In genomic region chr7:3645488-3646025, GRCm38 (mm10) we compare ENCODE assay signal across 8 mouse cellular contexts. TPM values are rescaled to one million over a fixed set of nuclear protein-coding genes. Genes with fewer than 3 reads are reported as not detected.
A peak's percentile ranks its signal among the peaks of the same experiment; 100 is the strongest.
DNase-seq lines count a peak whose midpoint lies in the region; ATAC-seq and TF ChIP-seq lines count a peak whose summit lies in the region.

No protein-coding gene starts in this region.

- under 1% methylated on average over 52 of the region's 58 CpGs for WGBS in heart, embryonic 12.5 days
- under 1% methylated on average over 55 of the region's 58 CpGs for WGBS in limb, embryonic 13.5 days
- WGBS in olfactory bulb, adult 2 months, result under 1% methylated on average over 56 of the region's 58 CpGs

- no peak for TF ChIP-seq POLR2A in ES-Bruce4 (IDR thresholded peaks at IDR 0.05; ENCODE audit: insufficient read depth, low read length)
- no peak; the same call in 1 of the 2 replicates for TF ChIP-seq POLR2A in olfactory bulb, adult 2 months (IDR thresholded peaks at IDR 0.05; ENCODE audit: insufficient read depth, low read depth, low read length)

- peak overlapping the region; percentile 96 for H3K27ac ChIP-seq in heart, embryonic 12.5 days (ENCODE audit: poor library complexity, severe bottlenecking)
- H3K27ac ChIP-seq in ES-Bruce4 (ENCODE audit: insufficient read depth, low read length), result peak overlapping the region; percentile 48
- H3K27ac ChIP-seq in limb, embryonic 13.5 days, result peak overlapping the region; percentile 97
- peak overlapping the region; percentile 89 for H3K27ac ChIP-seq in olfactory bulb, adult 2 months (ENCODE audit: insufficient read depth, low read depth, low read length)

- peak; percentile 10 for ATAC-seq in heart, embryonic 12.5 days (ENCODE audit: insufficient number of reproducible peaks, low FRiP score)
- ATAC-seq in erythroid progenitor cell, adult 5-6 weeks (replicated peaks; ENCODE audit: low FRiP score, poor library complexity, severe bottlenecking), result peak; percentile 20; the same call in 1 of the 2 replicates
- ATAC-seq in limb, embryonic 13.5 days (ENCODE audit: low FRiP score, low read depth), result peak; percentile 7; the same call in 1 of the 2 replicates

- peak overlapping the region; percentile 92 for H3K4me2 ChIP-seq in heart, embryonic 12.5 days
- H3K4me2 ChIP-seq in limb, embryonic 13.5 days (replicated peaks), result peak overlapping the region; percentile 89

- H3K4me3 ChIP-seq in heart, embryonic 12.5 days, result peak overlapping the region; percentile 95
- H3K4me3 ChIP-seq in ES-Bruce4 (ENCODE audit: low read depth, low read length), result peak overlapping the region; percentile 90
- peak overlapping the region; percentile 98 for H3K4me3 ChIP-seq in limb, embryonic 13.5 days
- peak overlapping the region; percentile 89 for H3K4me3 ChIP-seq in olfactory bulb, adult 2 months (ENCODE audit: insufficient read depth, low read depth, low read length)

- no peak for TF ChIP-seq CTCF in ES-Bruce4 (IDR thresholded peaks at IDR 0.05; ENCODE audit: low read depth, low read length)
- TF ChIP-seq CTCF in olfactory bulb, adult 2 months (IDR thresholded peaks at IDR 0.05; ENCODE audit: insufficient read depth, low read depth, low read length), result no peak

- peaks cover 25% of the 10 kb centered on the region for H3K36me3 ChIP-seq in heart, embryonic 12.5 days
- peaks cover 28% of the 10 kb centered on the region for H3K36me3 ChIP-seq in ES-Bruce4 (ENCODE audit: control insufficient read depth, insufficient read depth, low read length, poor library complexity, severe bottlenecking)
- H3K36me3 ChIP-seq in limb, embryonic 13.5 days, result peaks cover 42% of the 10 kb centered on the region

- no peak for DNase-seq in heart, postnatal 10 days
- no peak for DNase-seq in adrenal gland, adult 8-10 months
- DNase-seq in MN1 (ENCODE audit: low spot score), result no peak

- no peak for TF ChIP-seq EP300 in ES-Bruce4 (IDR thresholded peaks at IDR 0.05; ENCODE audit: insufficient read depth, low read depth, low read length)

- peak overlapping the region; percentile 99 for H3K9ac ChIP-seq in heart, embryonic 12.5 days
- peak overlapping the region; percentile 99 for H3K9ac ChIP-seq in ES-Bruce4 (ENCODE audit: low read depth, poor library complexity, severe bottlenecking)
- H3K9ac ChIP-seq in limb, embryonic 13.5 days, result peak overlapping the region; percentile 99

- H3K27me3 ChIP-seq in heart, embryonic 12.5 days (replicated peaks), result no peaks in the 10 kb centered on the region
- H3K27me3 ChIP-seq in ES-Bruce4 (ENCODE audit: control insufficient read depth, insufficient read depth, low read length, poor library complexity, severe bottlenecking), result no peaks in the 10 kb centered on the region
- H3K27me3 ChIP-seq in limb, embryonic 13.5 days, result no peaks in the 10 kb centered on the region

- intact Hi-C loops in heart, postnatal 10 days (cut with DNase I), result loop anchor here (5.0 to 10.0 kb wide), 2 partner anchors 47 to 499 kb away; partner anchors contain the start of genes Mboat7 and Tsen34

- peaks cover 45% of the 10 kb centered on the region for H3K4me1 ChIP-seq in heart, embryonic 12.5 days (replicated peaks)
- H3K4me1 ChIP-seq in ES-Bruce4 (ENCODE audit: control insufficient read depth, insufficient read depth, low read length), result no peaks in the 10 kb centered on the region
- peaks cover 38% of the 10 kb centered on the region for H3K4me1 ChIP-seq in limb, embryonic 13.5 days
- peaks cover 9% of the 10 kb centered on the region for H3K4me1 ChIP-seq in olfactory bulb, adult 2 months (ENCODE audit: control insufficient read depth, insufficient read depth, low read length)

- H3K9me3 ChIP-seq in heart, embryonic 12.5 days (replicated peaks), result no peaks in the 10 kb centered on the region
- no peaks in the 10 kb centered on the region for H3K9me3 ChIP-seq in ES-Bruce4 (replicated peaks; ENCODE audit: control insufficient read depth, insufficient read depth, low read length, poor library complexity, severe bottlenecking)
- no peaks in the 10 kb centered on the region for H3K9me3 ChIP-seq in limb, embryonic 13.5 days

RNA-seq across cellular contexts. Expression of gene Cnot3, which starts 0.5 kb away (rescaled TPM):
- polyA plus RNA-seq in heart, embryonic 12.5 days (2016; fragmentation: Nextera tagmentation; extraction: Ambion mirVana), result 35.8 and 41.9 TPM in 2 replicates
- total RNA-seq in heart, postnatal 10 days (2021), result 10 to 100 TPM; 36.4 to 40.0 TPM
- 141 and 161 TPM in 2 replicates for polyA plus RNA-seq in ES-Bruce4 (2011; ENCODE audit: insufficient read depth, insufficient read length, low read depth, missing spikeins)
- 109 and 150 TPM in 2 replicates for total RNA-seq in erythroid progenitor cell, adult 5-6 weeks (2015; ENCODE audit: low replicate concordance)
- 47.9 and 91.2 TPM in 2 replicates for total RNA-seq in erythroid progenitor cell, adult 5-6 weeks (2017; ENCODE audit: low replicate concordance)
- 63.7 and 66.8 TPM in 2 replicates for polyA plus RNA-seq in limb, embryonic 13.5 days (2015; fragmentation: Nextera tagmentation; extraction: Ambion mirVana)
- polyA plus RNA-seq in olfactory bulb, adult 2 months (2012; ENCODE audit: insufficient read depth, insufficient read length, low replicate concordance, missing spikeins), result not detected in 2 replicates
- 10 to 100 TPM; 48.3 to 83.2 (median 60.9) TPM for total RNA-seq in adrenal gland, adult 8-10 months (2022)

RNA-seq across cellular contexts. Expression of gene Prpf31, which starts 15.8 kb away (rescaled TPM):
- 63.7 and 68.0 TPM in 2 replicates for polyA plus RNA-seq in heart, embryonic 12.5 days (2016; fragmentation: Nextera tagmentation; extraction: Ambion mirVana)
- 10 to 100 TPM; 33.1 to 33.4 TPM for total RNA-seq in heart, postnatal 10 days (2021)
- 67.3 and 80.1 TPM in 2 replicates for polyA plus RNA-seq in ES-Bruce4 (2011; ENCODE audit: insufficient read depth, insufficient read length, low read depth, missing spikeins)
- 14.3 and 23.4 TPM in 2 replicates for total RNA-seq in erythroid progenitor cell, adult 5-6 weeks (2015; ENCODE audit: low replicate concordance)
- total RNA-seq in erythroid progenitor cell, adult 5-6 weeks (2017; ENCODE audit: low replicate concordance), result 13.5 and 19.8 TPM in 2 replicates
- 121 and 124 TPM in 2 replicates for polyA plus RNA-seq in limb, embryonic 13.5 days (2015; fragmentation: Nextera tagmentation; extraction: Ambion mirVana)
- polyA plus RNA-seq in olfactory bulb, adult 2 months (2012; ENCODE audit: insufficient read depth, insufficient read length, low replicate concordance, missing spikeins), result not detected in 2 replicates
- total RNA-seq in adrenal gland, adult 8-10 months (2022), result 10 to 100 TPM; 38.9 to 57.0 (median 49.1) TPM

RNA-seq across cellular contexts. Expression of gene Tfpt, which starts 15.8 kb away (rescaled TPM):
- 18.6 and 19.8 TPM in 2 replicates for polyA plus RNA-seq in heart, embryonic 12.5 days (2016; fragmentation: Nextera tagmentation; extraction: Ambion mirVana)
- total RNA-seq in heart, postnatal 10 days (2021), result 10 to 100 TPM; 20.3 to 29.9 TPM
- polyA plus RNA-seq in ES-Bruce4 (2011; ENCODE audit: insufficient read depth, insufficient read length, low read depth, missing spikeins), result 23.6 and 29.9 TPM in 2 replicates
- total RNA-seq in erythroid progenitor cell, adult 5-6 weeks (2015; ENCODE audit: low replicate concordance), result 9.4 and 17.2 TPM in 2 replicates
- total RNA-seq in erythroid progenitor cell, adult 5-6 weeks (2017; ENCODE audit: low replicate concordance), result 10.0 and 10.8 TPM in 2 replicates
- 29.5 and 29.8 TPM in 2 replicates for polyA plus RNA-seq in limb, embryonic 13.5 days (2015; fragmentation: Nextera tagmentation; extraction: Ambion mirVana)
- not detected in 2 replicates for polyA plus RNA-seq in olfactory bulb, adult 2 months (2012; ENCODE audit: insufficient read depth, insufficient read length, low replicate concordance, missing spikeins)
- 10 to 100 TPM; 23.1 to 31.3 (median 24.9) TPM for total RNA-seq in adrenal gland, adult 8-10 months (2022)

RNA-seq across cellular contexts. Expression of gene Leng1, which starts 20.1 kb away (rescaled TPM):
- 20.5 and 21.4 TPM in 2 replicates for polyA plus RNA-seq in heart, embryonic 12.5 days (2016; fragmentation: Nextera tagmentation; extraction: Ambion mirVana)
- 10 to 100 TPM in 1 of 2 experiments, 1 to 10 TPM in 1; 6.7 to 10.4 TPM for total RNA-seq in heart, postnatal 10 days (2021)
- polyA plus RNA-seq in ES-Bruce4 (2011; ENCODE audit: insufficient read depth, insufficient read length, low read depth, missing spikeins), result 8.3 and 9.0 TPM in 2 replicates
- 2.5 and 8.8 TPM in 2 replicates for total RNA-seq in erythroid progenitor cell, adult 5-6 weeks (2015; ENCODE audit: low replicate concordance)
- total RNA-seq in erythroid progenitor cell, adult 5-6 weeks (2017; ENCODE audit: low replicate concordance), result 2.7 and 3.0 TPM in 2 replicates
- polyA plus RNA-seq in limb, embryonic 13.5 days (2015; fragmentation: Nextera tagmentation; extraction: Ambion mirVana), result 19.0 and 20.3 TPM in 2 replicates
- not detected in 2 replicates for polyA plus RNA-seq in olfactory bulb, adult 2 months (2012; ENCODE audit: insufficient read depth, insufficient read length, low replicate concordance, missing spikeins)
- 10 to 100 TPM in 3 of 4 experiments, 1 to 10 TPM in 1; 9.6 to 14.1 (median 11.2) TPM for total RNA-seq in adrenal gland, adult 8-10 months (2022)

RNA-seq across cellular contexts. Expression of gene Ndufa3, which starts 28.4 kb away (rescaled TPM):
- 550 and 560 TPM in 2 replicates for polyA plus RNA-seq in heart, embryonic 12.5 days (2016; fragmentation: Nextera tagmentation; extraction: Ambion mirVana)
- 1,000 to 10,000 TPM; 1,653 to 1,740 TPM for total RNA-seq in heart, postnatal 10 days (2021)
- polyA plus RNA-seq in ES-Bruce4 (2011; ENCODE audit: insufficient read depth, insufficient read length, low read depth, missing spikeins), result 266 and 305 TPM in 2 replicates
- 127 and 193 TPM in 2 replicates for total RNA-seq in erythroid progenitor cell, adult 5-6 weeks (2015; ENCODE audit: low replicate concordance)
- 80.0 and 93.3 TPM in 2 replicates for total RNA-seq in erythroid progenitor cell, adult 5-6 weeks (2017; ENCODE audit: low replicate concordance)
- polyA plus RNA-seq in limb, embryonic 13.5 days (2015; fragmentation: Nextera tagmentation; extraction: Ambion mirVana), result 435 and 440 TPM in 2 replicates
- not detected in 2 replicates for polyA plus RNA-seq in olfactory bulb, adult 2 months (2012; ENCODE audit: insufficient read depth, insufficient read length, low replicate concordance, missing spikeins)
- 100 to 1,000 TPM; 561 to 701 (median 624) TPM for total RNA-seq in adrenal gland, adult 8-10 months (2022)
